Mouse (Mus musculus): ENCODE measurements around the gene Cdkn2d.
"Not testable (repeated sequence)": the region's sequence is repeated elsewhere in the genome, so short reads cannot be mapped to it uniquely, and the experiment has no call there.

The Cdkn2d gene

DNA sequence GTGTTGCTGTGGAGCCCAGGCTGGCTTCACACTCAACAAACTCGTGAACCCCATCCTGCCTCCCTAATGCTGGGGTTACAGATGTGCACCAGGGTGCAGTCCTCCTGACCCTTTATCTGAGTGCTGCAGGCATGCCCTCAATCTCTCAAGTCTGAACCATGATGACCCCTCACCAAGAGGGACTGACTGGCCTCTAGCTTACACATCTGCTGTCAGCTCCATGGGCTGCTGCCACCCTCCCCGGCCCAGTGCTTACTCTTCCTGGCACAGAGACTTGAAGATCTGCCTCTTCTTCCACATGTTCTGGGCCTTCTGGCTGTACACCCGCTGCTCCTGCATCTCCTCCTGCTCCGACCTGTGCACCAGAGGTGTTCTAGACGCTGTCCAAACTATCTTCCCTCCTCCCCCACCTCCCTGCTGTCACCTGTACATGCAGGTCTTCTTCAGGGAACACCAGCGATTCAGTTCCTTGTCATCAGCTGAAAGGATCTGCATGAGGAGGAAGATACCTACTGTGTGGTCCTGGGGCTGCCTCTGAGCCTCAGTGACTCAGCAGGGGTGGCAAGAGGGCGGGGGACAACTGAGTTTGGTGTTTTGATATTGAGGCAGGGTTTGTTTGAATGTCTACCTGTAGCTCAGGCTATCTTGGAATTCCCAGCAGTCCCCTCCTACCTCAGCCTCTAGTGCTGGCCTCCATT, 16.0 kb downstream of the Cdkn2d start:
- no peak for DNase-seq (ENCODE audit: low read depth, low spot score)

DNA sequence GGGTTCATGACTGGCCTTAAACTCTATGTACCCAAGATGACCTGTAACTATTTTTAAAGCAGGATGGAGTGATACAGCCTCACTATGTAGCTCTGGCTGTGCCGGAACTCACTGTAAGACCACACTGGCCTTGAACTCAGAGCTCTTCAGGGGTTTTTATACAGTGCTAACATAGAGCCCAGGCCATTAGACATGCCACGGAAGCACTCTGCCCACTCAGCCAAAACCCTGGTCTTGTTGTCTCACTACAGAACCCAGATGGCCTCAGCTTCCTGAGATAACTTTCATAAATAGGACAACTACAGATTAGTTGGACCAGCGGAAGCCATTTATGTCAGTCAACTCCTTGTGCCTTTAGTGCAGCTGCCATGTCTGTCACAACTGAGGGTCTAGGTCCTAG, 16.9 kb downstream of the Cdkn2d start:
- no peak for DNase-seq (ENCODE audit: low read depth, low spot score)

DNA sequence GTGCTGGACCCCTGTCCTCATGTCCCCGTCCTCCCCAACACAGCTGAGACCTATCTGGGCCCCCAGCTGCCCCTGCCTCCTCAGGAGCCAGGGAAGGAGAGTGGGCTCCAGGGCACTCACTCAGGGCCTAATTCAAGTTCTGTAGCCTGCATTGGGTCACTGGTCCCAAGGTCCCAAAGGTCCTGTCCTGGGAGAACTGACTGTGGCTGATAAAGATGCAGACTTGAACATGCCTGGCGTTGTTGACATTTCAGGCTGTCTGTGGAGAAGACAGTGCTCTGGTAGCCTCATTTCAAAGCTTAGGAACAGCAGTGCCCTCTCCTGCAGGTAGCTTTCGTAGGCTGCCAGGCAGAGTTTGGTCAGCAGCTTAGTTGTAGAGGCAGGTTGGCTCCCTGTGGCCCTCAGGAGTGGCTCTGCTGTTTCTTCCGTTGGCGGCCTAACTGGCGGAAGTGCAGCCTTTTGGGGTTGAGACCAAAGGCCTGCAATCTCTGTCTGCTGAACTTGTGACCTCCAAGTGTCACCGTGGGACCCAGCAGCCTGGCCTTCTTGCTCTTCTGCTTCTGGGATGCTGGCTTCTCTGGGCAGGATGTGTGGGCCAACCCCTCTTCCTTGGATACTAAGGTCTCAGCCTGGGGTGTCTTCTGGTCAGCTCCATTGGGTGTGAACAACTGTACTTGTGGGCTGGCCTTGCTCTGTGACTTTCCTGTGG, 17.5 kb downstream of the Cdkn2d start:
- DNase-seq (ENCODE audit: low read depth, low spot score): no peak

DNA sequence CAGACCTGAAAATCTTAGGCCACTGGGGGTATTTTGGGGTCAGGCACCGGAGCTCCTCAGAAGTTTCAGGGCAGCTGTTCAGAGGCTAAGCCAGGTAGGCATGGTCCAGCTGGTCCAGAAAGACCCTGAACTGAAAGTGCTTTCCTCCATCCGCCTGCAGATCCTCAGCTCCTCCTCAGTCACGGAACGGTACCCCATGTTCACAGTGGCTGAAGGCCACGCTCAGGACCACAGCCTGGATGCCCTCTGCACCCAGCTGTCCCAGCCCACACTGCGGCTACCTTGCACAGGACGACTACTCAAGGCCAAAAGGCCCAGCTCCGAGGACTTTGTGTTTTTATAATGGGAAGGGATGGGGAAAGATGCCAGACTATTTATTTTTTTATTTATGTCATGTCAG, 18.1 kb downstream of the Cdkn2d start:
- no peak for DNase-seq (ENCODE audit: low read depth, low spot score)

DNA sequence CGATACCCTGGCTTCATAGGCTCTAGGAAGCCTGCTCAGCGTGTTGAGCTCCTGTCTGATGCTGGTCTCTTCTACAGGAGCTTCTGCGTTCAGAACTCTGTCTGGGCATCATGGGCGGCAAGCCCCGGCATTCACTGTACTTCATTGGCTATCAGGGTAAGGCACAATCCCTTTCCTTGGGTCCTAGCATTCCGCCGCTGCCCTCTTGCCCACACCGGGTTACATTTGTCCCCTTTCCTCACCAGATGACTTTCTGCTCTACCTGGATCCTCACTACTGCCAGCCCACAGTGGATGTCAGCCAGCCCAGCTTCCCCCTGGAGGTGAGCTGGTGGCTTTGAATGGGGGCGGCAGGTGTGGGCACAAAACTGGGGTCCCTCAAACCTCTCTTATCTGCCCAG, 18.8 kb downstream of the Cdkn2d start:
- DNase-seq (ENCODE audit: low read depth, low spot score): no peak

DNA sequence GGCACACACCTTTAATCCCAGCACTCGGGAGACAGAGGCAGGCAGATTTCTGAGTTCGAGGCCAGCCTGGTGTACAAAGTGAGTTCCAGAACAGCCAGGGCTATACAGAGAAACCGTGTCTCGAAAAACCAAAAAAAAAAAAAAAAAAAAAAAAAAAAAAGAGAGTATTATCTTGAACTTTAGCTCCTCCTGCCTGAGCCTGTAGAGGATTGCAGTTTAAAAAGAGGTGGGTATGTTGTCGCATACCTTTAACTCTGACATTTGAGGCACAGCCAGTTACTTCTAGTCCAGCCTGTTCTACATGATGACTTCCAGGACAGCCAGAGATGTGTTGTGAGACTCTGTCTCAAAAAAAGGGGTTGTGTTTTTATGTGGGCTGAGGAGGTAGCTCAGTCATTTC, 21.6 kb downstream of the Cdkn2d start:
- DNase-seq (ENCODE audit: low read depth, low spot score): not testable (repeated sequence)

DNA sequence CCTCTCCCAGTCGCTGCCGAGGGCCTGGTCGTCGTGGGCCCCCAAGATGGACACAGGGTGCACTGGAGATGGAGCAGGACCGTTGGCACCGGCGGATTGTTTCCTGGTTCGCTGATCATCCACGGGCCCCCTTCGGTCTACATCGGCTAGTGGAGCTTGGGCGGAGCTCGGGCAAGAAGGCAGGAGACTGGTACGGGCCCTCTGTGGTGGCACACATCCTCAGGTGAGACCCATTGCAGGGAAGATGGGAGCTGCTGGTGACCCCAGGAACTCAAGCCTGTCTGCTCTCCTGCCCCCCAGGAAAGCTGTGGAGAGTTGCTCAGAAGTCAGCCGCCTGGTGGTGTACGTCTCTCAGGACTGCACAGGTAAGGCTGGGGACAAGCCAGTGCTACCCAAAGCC, 22.9 kb downstream of the Cdkn2d start:
- DNase-seq (ENCODE audit: low read depth, low spot score): no peak

- no peak for DNase-seq (ENCODE audit: low read depth, low spot score)
Measured at GRCm38 (mm10) chr9:21266889-21267288, 24.3 kb downstream of the Cdkn2d start.

DNA sequence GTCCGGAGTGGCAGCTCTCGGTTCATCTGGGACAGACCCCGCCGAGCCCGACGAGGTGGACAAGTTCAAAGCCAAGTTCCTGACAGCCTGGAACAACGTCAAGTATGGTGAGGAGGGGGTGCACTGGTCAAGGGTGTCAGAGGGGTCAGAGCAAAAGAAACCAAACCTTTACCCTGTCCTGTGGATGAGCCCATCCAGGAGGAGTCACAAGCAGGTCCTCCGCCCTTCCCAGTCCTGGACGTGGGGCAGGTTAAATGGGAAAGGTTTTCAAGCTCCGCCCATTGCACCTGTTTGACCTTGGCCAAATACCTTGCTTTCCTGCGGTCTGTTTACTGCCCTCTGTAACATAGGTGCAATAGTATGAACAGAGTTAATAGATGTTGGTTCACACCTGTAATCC, 25.6 kb downstream of the Cdkn2d start:
- DNase-seq (ENCODE audit: low read depth, low spot score): no peak

- DNase-seq (ENCODE audit: low read depth, low spot score): peak; percentile 99
Measured at GRCm38 (mm10) chr9:21265000-21265561, 26.1 kb downstream of the Cdkn2d start, which contains the start of gene Atg4d. Gene Atg4d, plus strand, starts transcription at chr9:21265293.

GRCm38 (mm10) chr9:21264272-21264999, 26.8 kb downstream of the Cdkn2d start:
- DNase-seq (ENCODE audit: low read depth, low spot score): peak; percentile 81

GRCm38 (mm10) chr9:21261831-21262230, 29.4 kb downstream of the Cdkn2d start:
- no peak for DNase-seq (ENCODE audit: low read depth, low spot score)

DNA sequence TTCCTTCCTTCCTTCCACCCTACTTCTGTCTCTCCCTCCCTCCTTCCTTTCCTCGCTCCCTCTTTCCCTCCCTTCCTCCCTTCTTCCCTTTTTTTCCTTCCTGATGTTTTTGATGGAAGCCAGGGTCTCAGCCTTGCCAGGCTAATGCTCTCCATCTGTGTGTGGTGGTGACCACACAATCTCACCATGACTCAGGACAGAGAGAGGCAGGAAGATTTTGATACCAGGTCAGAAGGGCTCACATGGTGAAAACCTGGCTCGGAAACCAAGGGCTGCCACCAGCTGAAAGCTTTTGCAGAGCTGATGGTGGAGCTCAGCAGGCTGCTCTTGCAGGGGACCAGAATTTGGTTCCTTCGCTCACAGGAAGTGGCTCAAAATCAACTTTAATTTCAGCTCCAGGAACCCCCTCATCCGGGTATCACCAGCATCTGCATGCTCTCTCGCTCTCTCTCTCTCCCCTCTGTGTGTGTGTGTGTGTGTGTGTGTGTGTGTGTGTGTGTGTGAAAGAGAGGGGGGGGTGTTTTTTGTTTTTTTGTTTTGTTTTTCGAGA, 30.6 kb downstream of the Cdkn2d start:
- DNase-seq (ENCODE audit: low read depth, low spot score): no peak

- not testable (repeated sequence) for DNase-seq (ENCODE audit: low read depth, low spot score)
Measured at GRCm38 (mm10) chr9:21256349-21256748, 34.9 kb downstream of the Cdkn2d start.

DNA sequence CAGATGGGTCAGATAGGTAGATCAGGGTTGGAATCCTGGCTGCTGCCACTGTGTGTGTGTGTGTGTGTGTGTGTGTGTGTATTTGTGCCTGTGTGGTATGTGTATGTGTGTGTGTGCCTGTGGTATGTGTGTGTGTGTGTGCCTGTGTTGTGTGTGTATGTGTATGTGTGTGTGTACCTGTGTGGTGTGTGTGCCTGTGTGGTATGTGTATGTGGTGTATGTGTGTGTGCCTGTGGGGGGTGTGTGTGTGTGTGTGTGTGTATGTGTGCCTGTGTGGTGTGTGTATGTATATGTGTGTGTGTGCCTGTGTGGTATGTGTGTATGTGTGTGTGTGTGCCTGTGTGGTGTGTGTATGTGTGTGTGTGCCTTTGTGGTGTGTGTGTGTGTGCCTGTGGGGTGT, 36.5 kb downstream of the Cdkn2d start:
- no peak for DNase-seq (ENCODE audit: low read depth, low spot score)

DNA sequence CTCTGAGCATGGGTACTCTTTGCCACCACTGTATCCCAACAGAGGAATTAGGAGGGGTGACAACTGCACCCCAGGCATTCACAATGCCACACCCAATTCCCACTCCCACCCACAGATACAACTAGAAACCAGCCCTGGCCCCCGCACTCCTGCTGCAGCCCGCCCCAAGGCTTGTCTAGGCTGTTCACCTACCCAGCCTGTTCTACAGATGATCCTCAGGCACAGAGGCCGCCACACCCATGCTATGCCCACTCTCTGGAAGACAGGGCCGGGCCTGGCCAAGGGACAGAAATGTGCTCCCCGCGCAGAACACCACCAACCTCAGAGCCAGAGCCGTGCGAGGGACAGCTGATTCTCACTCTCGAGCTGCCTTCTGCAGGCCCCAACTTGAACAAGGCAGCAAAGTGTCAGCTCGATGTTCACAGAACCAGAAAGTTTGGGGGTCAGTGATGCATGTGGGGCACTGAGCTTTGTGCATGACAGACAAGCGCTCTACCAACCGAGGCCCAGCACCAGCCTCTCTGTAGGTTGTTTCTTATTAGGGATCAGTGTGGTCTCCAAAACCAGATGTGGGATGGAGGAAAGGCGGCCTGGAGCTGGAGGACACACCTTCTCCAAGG, 40.0 kb downstream of the Cdkn2d start:
- DNase-seq (ENCODE audit: low read depth, low spot score): no peak

GRCm38 (mm10) chr9:21250509-21250908, 40.7 kb downstream of the Cdkn2d start:
- no peak for DNase-seq (ENCODE audit: low read depth, low spot score)

GRCm38 (mm10) chr9:21249629-21250508, 41.3 kb downstream of the Cdkn2d start:
- no peak for DNase-seq (ENCODE audit: low read depth, low spot score)

DNA sequence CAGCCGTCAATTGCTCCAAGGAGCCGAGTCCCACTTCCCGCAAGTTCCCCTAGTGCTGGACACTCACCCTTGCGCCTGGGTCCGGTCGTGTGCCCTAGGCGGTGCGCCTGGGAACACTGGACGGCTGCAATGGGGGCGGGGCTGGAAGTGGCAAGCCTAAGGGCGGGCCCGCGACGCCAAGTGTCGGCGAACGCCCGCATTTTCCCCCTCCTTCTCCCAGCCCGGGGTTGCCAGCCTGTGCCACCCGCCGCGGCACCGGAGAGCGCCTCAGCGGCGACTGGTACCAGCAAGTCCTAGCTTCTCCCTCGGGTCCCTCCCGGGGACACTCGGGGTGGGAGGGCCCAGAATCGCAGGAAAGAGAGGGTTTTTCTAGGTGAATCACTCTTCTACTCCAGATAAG, 42.9 kb downstream of the Cdkn2d start, which contains the start of gene S1pr5:
Gene S1pr5 (minus strand): TSS at position 118 of the 400 bp plus-strand sequence.
- DNase-seq (ENCODE audit: low read depth, low spot score): no peak

GRCm38 (mm10) chr9:21246342-21246741, 44.9 kb downstream of the Cdkn2d start:
- DNase-seq (ENCODE audit: low read depth, low spot score): no peak

All from c-Kit-negative CD71-positive TER-119-positive erythroid progenitor cells, embryonic 14.5 days (primary cell).